Mouse (Mus musculus) midbrain, postnatal 0 days (tissue): ENCODE results near the gene Osgin1. TPM values are rescaled to one million over a fixed set of nuclear protein-coding genes. Genes with fewer than 3 reads are reported as not detected.

ENCODE experiments used
- ATAC-seq: fragments of 200-750 bp; cut with Nextera tagmentation; 2 replicates; pipeline ENCODE4 v1.8.0; 2017; ENCODE audit warnings: moderate number of reproducible peaks, mild to moderate bottlenecking, moderate TSS enrichment, moderate library complexity; ENCODE audit not compliant: low FRiP score
- DNase-seq: peaks from one replicate; pipeline ENCODE4 v3.0.0-alpha.2; 2015; ENCODE audit warnings: low spot score
- H3K27ac ChIP-seq: fragments of 300-500 bp; sonication (generic); 2 replicates; pipeline ENCODE4 v1.5.1; 2014; ENCODE audit warnings: low read depth, mild to moderate bottlenecking, low read length, mixed read lengths
- H3K27me3 ChIP-seq: fragments of 300-500 bp; sonication (generic); 2 replicates; pipeline ENCODE4 v1.6.1; 2014; ENCODE audit warnings: low read length, control low read depth, mixed read lengths; ENCODE audit not compliant: insufficient read depth
- H3K36me3 ChIP-seq: fragments of 300-500 bp; sonication (generic); 2 replicates; pipeline ENCODE4 v1.6.1; 2014; ENCODE audit warnings: low read length, control low read depth, mixed read lengths; ENCODE audit not compliant: insufficient read depth
- H3K4me1 ChIP-seq: fragments of 300-500 bp; sonication (generic); 2 replicates; pipeline ENCODE4 v1.6.1; 2014; ENCODE audit warnings: mild to moderate bottlenecking, control low read depth, antibody characterized with exemption, low read length, mixed read lengths; ENCODE audit not compliant: insufficient read depth
- H3K4me2 ChIP-seq: fragments of 300-500 bp; sonication (generic); 2 replicates; pipeline ENCODE4 v1.6.1; 2014; ENCODE audit warnings: low read depth, mild to moderate bottlenecking, low read length, mixed read lengths; ENCODE audit not compliant: poor library complexity, severe bottlenecking
- H3K4me3 ChIP-seq: fragments of 300-500 bp; sonication (generic); 2 replicates; pipeline ENCODE4 v1.5.1; 2014; ENCODE audit warnings: low read depth, mild to moderate bottlenecking, low read length, moderate library complexity
- H3K9ac ChIP-seq: fragments of 300-500 bp; sonication (generic); replicated peaks from 2 replicates; pipeline ENCODE4 v1.6.1; 2014; ENCODE audit warnings: mild to moderate bottlenecking, low read length, moderate library complexity, mixed read lengths; ENCODE audit not compliant: poor library complexity, severe bottlenecking
- H3K9me3 ChIP-seq: fragments of 300-500 bp; sonication (generic); 2 replicates; pipeline ENCODE4 v1.6.1; 2016; ENCODE audit warnings: low read length, control low read depth
- CTCF ChIP-seq: IDR thresholded peaks from 2 replicates; pipeline ENCODE4 v1.5.1; 2016; ENCODE audit warnings: antibody characterized with exemption, mild to moderate bottlenecking
- WGBS: fragments of 180-500 bp; shearing (Covaris S2); extraction: QIAGEN DNeasy Blood & Tissue Kit; methylation state at CpG from one replicate; pipeline ENCODE4 v1.1.7; 2014; 5-methylcytosine and 5-hydroxymethylcytosine counted together
- polyA plus RNA-seq: library from polyadenylated mRNA; unstranded; fragments of >200 nt; fragmentation: Nextera tagmentation; extraction: Ambion mirVana; gene quantifications from 2 replicates; pipeline ENCODE4 v1.2.1, GENCODE M21; 2015
- total RNA-seq: library from RNA; depleted of rRNA; stranded (reverse); fragments of >200 nt; gene quantifications from 2 replicates; pipeline ENCODE4 v1.2.3, GENCODE M21; 2014; rRNA removed

Gene Osgin1
- total and polyA plus RNA-seq, 2 experiments from 2014 or later = 0.15 TPM; not detected in 1

GRCm38 (mm10) chr8:119487093-119487492 is 53.2 kb downstream of the Osgin1 start:
- ATAC-seq = no peak
- Histone ChIP-seq H3K27me3 (no peaks in the 10 kb centered on the region), H3K9me3 (no peaks in the 10 kb centered on the region), H3K27ac (no peak overlapping the region), H3K9ac (no peak overlapping the region), H3K4me2 (no peak overlapping the region), H3K36me3 (no peaks in the 10 kb centered on the region), H3K4me3 (no peak overlapping the region), H3K4me1 (peaks cover 5% of the 10 kb centered on the region; the same call in 1 of the 2 replicates)
- WGBS = 79% methylated on average over 7 of the region's 7 CpGs
- TF ChIP-seq CTCF = no peak
- DNase-seq = no peak

Other genes starting within 250 kb of the Osgin1 start
- gene Hsbp1, start 89.6 kb upstream of the Osgin1 start, total RNA-seq = 428 and 445 TPM in 2 replicates
- 1,211 and 1,230 TPM in 2 replicates for gene Hsbp1, start 89.6 kb upstream of the Osgin1 start, polyA plus RNA-seq
- 27.0 and 32.1 TPM in 2 replicates for gene Mlycd, start 39.2 kb upstream of the Osgin1 start, total RNA-seq
- gene Mlycd, start 39.2 kb upstream of the Osgin1 start, polyA plus RNA-seq = 19.0 and 20.6 TPM in 2 replicates
- 106 and 119 TPM in 2 replicates for gene Necab2, start 12.6 kb downstream of the Osgin1 start, total RNA-seq
- 76.6 and 84.6 TPM in 2 replicates for gene Necab2, start 12.6 kb downstream of the Osgin1 start, polyA plus RNA-seq
- gene Slc38a8, start 67.6 kb downstream of the Osgin1 start, total RNA-seq = 0.16 and 0.19 TPM in 2 replicates
- 0.09 and 0.12 TPM in 2 replicates for gene Slc38a8, start 67.6 kb downstream of the Osgin1 start, polyA plus RNA-seq
- gene Mbtps1, start 124.6 kb downstream of the Osgin1 start, total RNA-seq = 68.8 and 72.7 TPM in 2 replicates
- 45.5 and 46.0 TPM in 2 replicates for gene Mbtps1, start 124.6 kb downstream of the Osgin1 start, polyA plus RNA-seq
- gene Hsdl1, start 141.1 kb downstream of the Osgin1 start, total RNA-seq = 164 and 176 TPM in 2 replicates
- 164 and 174 TPM in 2 replicates for gene Hsdl1, start 141.1 kb downstream of the Osgin1 start, polyA plus RNA-seq
- 0.47 and 1.1 TPM in 2 replicates for gene Dnaaf1, start 141.1 kb downstream of the Osgin1 start, total RNA-seq
- gene Dnaaf1, start 141.1 kb downstream of the Osgin1 start, polyA plus RNA-seq = 0.51 and 0.60 TPM in 2 replicates
- 20.1 and 22.5 TPM in 2 replicates for gene Taf1c, start 171.1 kb downstream of the Osgin1 start, total RNA-seq
- gene Taf1c, start 171.1 kb downstream of the Osgin1 start, polyA plus RNA-seq = 9.6 and 10.2 TPM in 2 replicates
- 0.33 and 1.0 TPM in 2 replicates for gene Adad2, start 178.6 kb downstream of the Osgin1 start, total RNA-seq
- gene Adad2, start 178.6 kb downstream of the Osgin1 start, polyA plus RNA-seq = 0.22 and 0.23 TPM in 2 replicates
- 0.61 and 1.6 TPM in 2 replicates for gene Kcng4, start 201.6 kb downstream of the Osgin1 start, total RNA-seq
- 0.27 and 0.28 TPM in 2 replicates for gene Kcng4, start 201.6 kb downstream of the Osgin1 start, polyA plus RNA-seq
- gene Wfdc1, start 232.2 kb downstream of the Osgin1 start, total RNA-seq = 8.5 and 13.5 TPM in 2 replicates
- 11.6 and 11.8 TPM in 2 replicates for gene Wfdc1, start 232.2 kb downstream of the Osgin1 start, polyA plus RNA-seq